Mouse (Mus musculus): ENCODE measurements around the gene Rbm28.

- TF ChIP-seq CTCF (IDR thresholded peaks at IDR 0.05; ENCODE audit: borderline replicate concordance, extremely low read depth, insufficient read depth, insufficient read length) = no peak
- no peak for TF ChIP-seq POLR2A (IDR thresholded peaks at IDR 0.05; ENCODE audit: borderline replicate concordance, extremely low read depth, insufficient read depth, insufficient read length, poor library complexity, severe bottlenecking)
Measured at GRCm38 (mm10) chr6:29074133-29074469, 90.7 kb downstream of the Rbm28 start.
